Mouse (Mus musculus) liver, embryonic 13.5 days (tissue): ENCODE measurements around the gene Hmgn2. TPM values are rescaled to one million over a fixed set of nuclear protein-coding genes. Genes with fewer than 3 reads are reported as not detected.

Experiments
- ATAC-seq: fragments of 200-750 bp; cut with Nextera tagmentation; 2 replicates; pipeline ENCODE4 v1.8.0; 2017; ENCODE audit warnings: low read depth, mild to moderate bottlenecking, moderate number of reproducible peaks, moderate library complexity
- DNase-seq: peaks from one replicate; pipeline ENCODE4 v3.0.0; 2022
- H3K27ac ChIP-seq: fragments of 300-500 bp; sonication (generic); 2 replicates; pipeline ENCODE4 v1.5.1; 2015; ENCODE audit warnings: moderate library complexity, mild to moderate bottlenecking, inconsistent platforms
- H3K27me3 ChIP-seq: fragments of 300-500 bp; sonication (generic); 2 replicates; pipeline ENCODE4 v1.6.1; 2015; ENCODE audit warnings: mild to moderate bottlenecking, inconsistent platforms
- H3K36me3 ChIP-seq: fragments of 300-500 bp; sonication (generic); 2 replicates; pipeline ENCODE4 v1.6.1; 2015; ENCODE audit warnings: mild to moderate bottlenecking, inconsistent platforms
- H3K4me1 ChIP-seq: fragments of 300-500 bp; sonication (generic); replicated peaks from 2 replicates; pipeline ENCODE4 v1.6.1; 2015; ENCODE audit warnings: inconsistent platforms
- H3K4me2 ChIP-seq: fragments of 300-500 bp; sonication (generic); 2 replicates; pipeline ENCODE4 v1.6.1; 2015; ENCODE audit warnings: inconsistent platforms, mild to moderate bottlenecking, moderate library complexity
- H3K4me3 ChIP-seq: fragments of 300-500 bp; sonication (generic); replicated peaks from 2 replicates; pipeline ENCODE4 v1.5.1; 2015; ENCODE audit warnings: mild to moderate bottlenecking, inconsistent platforms
- H3K9ac ChIP-seq: fragments of 300-500 bp; sonication (generic); 2 replicates; pipeline ENCODE4 v1.6.1; 2015; ENCODE audit warnings: mild to moderate bottlenecking, inconsistent platforms
- H3K9me3 ChIP-seq: fragments of 300-500 bp; sonication (generic); replicated peaks from 2 replicates; pipeline ENCODE4 v1.6.1; 2016; ENCODE audit warnings: inconsistent platforms
- WGBS: fragments of 180-500 bp; shearing (Covaris S2); methylation state at CpG from one replicate; pipeline ENCODE4 v1.1.7; 2015; ENCODE audit not compliant: insufficient replicate concordance; 5-methylcytosine and 5-hydroxymethylcytosine counted together
- polyA plus RNA-seq: library from polyadenylated mRNA; unstranded; fragments of >200 nt; fragmentation: Nextera tagmentation; extraction: Ambion mirVana; gene quantifications from 2 replicates; pipeline ENCODE4 v1.2.1, GENCODE M21; 2015

Hmgn2 gene
- polyA plus RNA-seq, 1 experiment from 2014 or later, result 779 TPM

- DNase-seq (no peak), ATAC-seq (no peak)
- Histone ChIP-seq H3K36me3 (peaks cover 40% of the 10 kb centered on the region), H3K4me3 (no peak overlapping the region), H3K4me1 (peaks cover 38% of the 10 kb centered on the region), H3K27ac (no peak overlapping the region), H3K27me3 (no peaks in the 10 kb centered on the region), H3K4me2 (no peak overlapping the region), H3K9ac (no peak overlapping the region), H3K9me3 (no peaks in the 10 kb centered on the region)
- WGBS, result 82% methylated on average over 13 of the region's 13 CpGs
Measured at GRCm38 (mm10) chr4:133970876-133971275, 2.4 kb upstream of the Hmgn2 start.

- Histone ChIP-seq H3K36me3 (peaks cover 45% of the 10 kb centered on the region), H3K4me3 (no peak overlapping the region), H3K4me1 (peaks cover 42% of the 10 kb centered on the region), H3K9me3 (no peaks in the 10 kb centered on the region), H3K9ac (no peak overlapping the region), H3K27me3 (no peaks in the 10 kb centered on the region), H3K4me2 (no peak overlapping the region), H3K27ac (no peak overlapping the region)
- 57% methylated on average over 4 of the region's 4 CpGs for whole genome bisulfite sequencing
- ATAC-seq (no peak), DNase-seq (no peak)
Measured at GRCm38 (mm10) chr4:133970196-133970595, 1.7 kb upstream of the Hmgn2 start.

- Histone ChIP-seq H3K27me3 (no peaks in the 10 kb centered on the region), H3K27ac (peak overlapping the region; percentile 98), H3K9me3 (no peaks in the 10 kb centered on the region), H3K36me3 (peaks cover 48% of the 10 kb centered on the region), H3K4me1 (peaks cover 45% of the 10 kb centered on the region), H3K4me3 (peak overlapping the region; percentile 85; the same call in 1 of the 2 replicates), H3K9ac (peak overlapping the region; percentile 99), H3K4me2 (peak overlapping the region; percentile 99)
- ATAC-seq (no peak), DNase-seq (peak; percentile 11)
- 59% methylated on average over 8 of the region's 8 CpGs for WGBS
Measured at GRCm38 (mm10) chr4:133969114-133969770, 792 bp upstream of the Hmgn2 start.

- under 1% methylated on average over 29 of the region's 29 CpGs for WGBS
- Histone ChIP-seq H3K4me1 (peaks cover 48% of the 10 kb centered on the region), H3K4me3 (peak overlapping the region; percentile 85), H3K9ac (peak overlapping the region; percentile 99), H3K27ac (peak overlapping the region; percentile 98), H3K4me2 (peak overlapping the region; percentile 99), H3K36me3 (peaks cover 54% of the 10 kb centered on the region), H3K9me3 (no peaks in the 10 kb centered on the region), H3K27me3 (no peaks in the 10 kb centered on the region)
- peak; percentile 67 for ATAC-seq
- peak; percentile 83 for DNase-seq
Measured at GRCm38 (mm10) chr4:133967866-133968149, 642 bp downstream of the Hmgn2 start.

- WGBS, result under 1% methylated on average over 84 of the region's 101 CpGs
- ATAC-seq (peak; percentile 80), DNase-seq (peak; percentile 97)
- H3K27ac ChIP-seq, result peak overlapping the region; percentile 98
- H3K4me3 ChIP-seq, result peak overlapping the region; percentile 85
- H3K9ac ChIP-seq, result peak overlapping the region; percentile 99
- peaks cover 48% of the 10 kb centered on the region for H3K4me1 ChIP-seq
- H3K9me3 ChIP-seq, result no peaks in the 10 kb centered on the region
- H3K4me2 ChIP-seq, result peak overlapping the region; percentile 99
- peaks cover 54% of the 10 kb centered on the region for H3K36me3 ChIP-seq
- H3K27me3 ChIP-seq, result no peaks in the 10 kb centered on the region
Measured at GRCm38 (mm10) chr4:133967138-133967865, 1.1 kb downstream of the Hmgn2 start.

- peaks cover 48% of the 10 kb centered on the region for H3K36me3 ChIP-seq
- no peaks in the 10 kb centered on the region for H3K27me3 ChIP-seq
- 32% methylated on average over 12 of the region's 12 CpGs for WGBS
- H3K9ac ChIP-seq, result peak overlapping the region; percentile 81
- H3K4me3 ChIP-seq, result peak overlapping the region; percentile 85
- H3K27ac ChIP-seq, result peak overlapping the region; percentile 77
- ATAC-seq, result no peak
- no peak for DNase-seq
- H3K9me3 ChIP-seq, result no peaks in the 10 kb centered on the region
- peaks cover 48% of the 10 kb centered on the region for H3K4me1 ChIP-seq
- peak overlapping the region; percentile 99 for H3K4me2 ChIP-seq
Measured at GRCm38 (mm10) chr4:133966271-133966940, 2.0 kb downstream of the Hmgn2 start.

- Histone ChIP-seq H3K4me3 (no peak overlapping the region), H3K27ac (no peak overlapping the region), H3K9me3 (no peaks in the 10 kb centered on the region), H3K9ac (no peak overlapping the region), H3K4me1 (peaks cover 20% of the 10 kb centered on the region), H3K4me2 (no peak overlapping the region), H3K27me3 (no peaks in the 10 kb centered on the region), H3K36me3 (peaks cover 36% of the 10 kb centered on the region)
- WGBS, result 81% methylated on average over 7 of the region's 7 CpGs
- no peak for DNase-seq
- no peak for ATAC-seq
Measured at GRCm38 (mm10) chr4:133962566-133962965, 5.9 kb downstream of the Hmgn2 start.

GRCm38 (mm10) chr4:133958884-133959283 is 9.6 kb downstream of the Hmgn2 start:
- ATAC-seq, result no peak
- Histone ChIP-seq H3K27me3 (no peaks in the 10 kb centered on the region), H3K9me3 (no peaks in the 10 kb centered on the region), H3K36me3 (peaks cover 14% of the 10 kb centered on the region), H3K9ac (no peak overlapping the region), H3K4me2 (no peak overlapping the region), H3K27ac (no peak overlapping the region), H3K4me3 (no peak overlapping the region), H3K4me1 (peaks cover under 1% of the 10 kb centered on the region; the same call in 1 of the 2 replicates)
- 66% methylated on average over 1 of the region's 1 CpGs for WGBS
- no peak for DNase-seq

- no peak for ATAC-seq
- Histone ChIP-seq H3K4me2 (no peak overlapping the region), H3K4me3 (no peak overlapping the region), H3K4me1 (no peaks in the 10 kb centered on the region; the same call in 1 of the 2 replicates), H3K36me3 (no peaks in the 10 kb centered on the region), H3K27ac (no peak overlapping the region), H3K9ac (no peak overlapping the region), H3K9me3 (no peaks in the 10 kb centered on the region), H3K27me3 (no peaks in the 10 kb centered on the region)
- no peak for DNase-seq
- WGBS, result 68% methylated on average over 4 of the region's 4 CpGs
Measured at GRCm38 (mm10) chr4:133956358-133956757, 12.1 kb downstream of the Hmgn2 start.

GRCm38 (mm10) chr4:133946736-133947135 is 21.7 kb downstream of the Hmgn2 start:
- Histone ChIP-seq H3K4me1 (peaks cover 3% of the 10 kb centered on the region; the same call in 1 of the 2 replicates), H3K9me3 (no peaks in the 10 kb centered on the region), H3K4me3 (no peak overlapping the region), H3K4me2 (no peak overlapping the region), H3K27me3 (no peaks in the 10 kb centered on the region), H3K27ac (no peak overlapping the region), H3K36me3 (no peaks in the 10 kb centered on the region), H3K9ac (no peak overlapping the region)
- DNase-seq, result no peak
- WGBS, result 44% methylated on average over 4 of the region's 4 CpGs
- ATAC-seq, result no peak

- Histone ChIP-seq H3K27ac (no peak overlapping the region), H3K36me3 (no peaks in the 10 kb centered on the region), H3K4me1 (peaks cover 6% of the 10 kb centered on the region; the same call in 1 of the 2 replicates), H3K27me3 (no peaks in the 10 kb centered on the region), H3K9me3 (no peaks in the 10 kb centered on the region), H3K4me2 (no peak overlapping the region), H3K9ac (no peak overlapping the region), H3K4me3 (no peak overlapping the region)
- ATAC-seq, result no peak
- 52% methylated on average over 3 of the region's 3 CpGs for WGBS
- DNase-seq, result no peak
Measured at GRCm38 (mm10) chr4:133943791-133944190, 24.7 kb downstream of the Hmgn2 start.
